Mouse (Mus musculus) T-helper 2 cell (primary cell): ENCODE measurements around the gene Vmn2r105.

Experiments used
- in situ Hi-C: fragments of 300-600 bp; cut with MboI, MseI; formaldehyde crosslinking; loops from one replicate; pipeline ENCODE4 v1.15.1; 2025; ENCODE audit warnings: high pct_unique_total_duplicates

Gene Vmn2r105

DNA sequence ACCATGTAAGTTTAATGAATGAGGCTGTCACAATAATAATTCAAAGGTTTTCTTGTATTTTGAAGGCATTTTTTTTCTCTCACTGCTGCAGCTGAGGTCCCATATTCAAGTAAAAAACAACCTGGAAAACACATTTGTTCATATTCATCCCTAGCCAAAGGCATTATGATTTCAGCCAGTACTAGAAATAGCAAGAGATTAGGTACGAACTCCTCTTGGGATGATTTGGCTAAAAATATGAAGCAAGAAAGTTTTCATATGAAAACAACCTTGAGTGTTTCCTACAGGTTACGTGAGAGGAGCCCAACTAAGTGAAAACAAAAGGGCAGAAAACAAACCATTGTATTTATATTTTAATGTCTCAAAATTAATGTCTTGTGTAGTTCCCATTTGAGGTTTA is at the start of gene Vmn2r105:
Vmn2r105 (minus strand) TSS at position 101 of the 400 bp plus-strand sequence.
- in situ Hi-C loops = no loop called here

- in situ Hi-C loops = no loop called here
These were observed 20.7 kb upstream of the Vmn2r105 start for GRCm38 (mm10) chr17:20255522-20255921.

DNA sequence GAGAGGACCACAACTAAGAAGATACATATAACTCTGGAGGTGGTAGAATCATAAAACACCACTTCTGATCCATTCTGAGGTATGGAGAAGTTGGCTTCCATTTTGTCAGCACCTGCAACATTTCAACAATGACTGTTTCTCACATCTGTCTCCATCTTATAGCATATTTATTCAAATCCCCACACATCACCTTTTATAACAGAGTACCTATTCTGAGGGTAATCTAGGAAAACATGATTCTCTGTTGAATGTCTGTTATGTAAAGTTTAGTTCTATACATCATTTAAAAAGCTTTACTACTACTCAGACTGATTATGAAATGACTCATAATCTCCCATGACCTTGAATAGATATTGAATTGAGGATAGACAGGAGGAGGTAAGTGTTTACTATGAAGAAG is 51.9 kb downstream of the Vmn2r105 start, which contains the start of gene Fpr-rs6:
Fpr-rs6 (minus strand) TSS at position 101 of the 400 bp plus-strand sequence.
- in situ Hi-C loops = no loop called here
